Mouse (Mus musculus) gastrocnemius, postnatal 36 days (tissue): ENCODE measurements at regions not wholly inside any gene's neighbourhood (a gene's known extent, or its start where the extent isn't known, plus 50 kb on each side); places are given as distances from the start of the nearest gene placed in this dataset.

Source experiments
- DNase-seq, 2 experiments: peaks; one replicate each; pipeline ENCODE4 v3.0.0; 2022
- intact Hi-C: fragments of 180-260 bp; cut with DNase I; formaldehyde crosslinking; loops from one replicate; pipeline ENCODE4 v1.15.1; 2025

DNA sequence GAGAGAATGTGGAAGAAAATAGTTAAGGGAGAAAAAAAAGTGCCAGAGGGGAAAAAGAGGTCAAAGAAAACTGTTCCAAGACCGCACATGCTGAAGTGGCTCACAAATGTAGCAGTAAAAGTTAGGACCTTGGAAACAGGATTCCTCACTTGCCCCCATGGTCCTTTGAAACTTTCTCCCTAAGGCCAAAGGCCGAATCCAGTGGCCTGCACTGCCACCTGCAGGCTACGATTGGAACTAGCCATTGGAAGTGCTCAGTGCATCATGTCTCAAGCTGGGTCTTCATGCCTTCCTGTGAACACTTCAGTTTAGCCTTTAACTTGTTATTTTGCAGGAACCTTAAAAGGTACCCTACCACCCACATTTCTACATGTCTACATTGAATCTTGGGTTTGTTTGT lies 56.3 kb upstream of the Mctp2 start:
- intact Hi-C loops = loop anchor here (2.0 kb wide), 1 partner anchor 122 kb away; no protein-coding TSS in a partner anchor
- peak; percentile 47 to 56 for DNase-seq

DNA sequence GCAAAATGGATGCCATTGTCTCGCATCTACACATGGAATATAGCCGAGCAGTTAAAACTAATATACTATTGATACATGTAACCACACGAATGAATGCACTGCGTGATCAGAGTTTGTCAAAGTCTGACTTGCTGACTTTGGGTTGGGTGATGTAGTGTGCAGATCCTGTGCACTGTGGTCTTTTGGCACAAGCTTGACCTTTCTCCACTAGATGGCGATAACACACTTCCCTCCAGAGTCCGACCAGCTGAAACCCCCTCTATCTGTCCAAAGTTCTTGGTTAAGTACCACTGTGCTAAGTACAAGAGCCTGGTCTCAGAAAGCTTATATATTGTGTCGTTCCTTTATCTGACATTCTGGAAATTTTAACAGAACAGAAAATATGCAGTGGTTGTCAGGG lies 84.9 kb upstream of the Mctp2 start:
- intact Hi-C loops = no loop called here
- no peak for DNase-seq

DNA sequence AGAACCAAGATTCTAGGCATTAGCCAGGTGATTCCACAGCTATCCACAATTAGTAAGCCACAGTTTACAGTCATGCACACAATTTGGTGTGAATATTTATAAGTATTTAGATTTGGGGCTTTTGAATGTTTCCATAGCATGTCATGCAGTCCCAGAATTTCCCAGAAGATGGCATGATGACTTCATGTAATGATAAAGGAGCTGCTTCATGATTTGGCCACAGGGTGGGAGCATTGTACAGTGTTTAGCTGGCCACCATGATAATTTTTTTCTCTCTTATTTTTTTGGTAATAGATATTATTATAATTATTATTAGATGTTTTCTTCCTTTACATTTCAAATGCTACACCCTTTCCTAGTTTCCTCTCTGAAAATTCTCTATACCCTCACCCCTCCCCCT lies 93.6 kb upstream of the Mctp2 start:
- intact Hi-C loops = loop anchor here (2.0 kb wide), 1 partner anchor 1023 kb away; no protein-coding TSS in a partner anchor
- DNase-seq = peak in 1 of 2 experiments; percentile 6

DNA sequence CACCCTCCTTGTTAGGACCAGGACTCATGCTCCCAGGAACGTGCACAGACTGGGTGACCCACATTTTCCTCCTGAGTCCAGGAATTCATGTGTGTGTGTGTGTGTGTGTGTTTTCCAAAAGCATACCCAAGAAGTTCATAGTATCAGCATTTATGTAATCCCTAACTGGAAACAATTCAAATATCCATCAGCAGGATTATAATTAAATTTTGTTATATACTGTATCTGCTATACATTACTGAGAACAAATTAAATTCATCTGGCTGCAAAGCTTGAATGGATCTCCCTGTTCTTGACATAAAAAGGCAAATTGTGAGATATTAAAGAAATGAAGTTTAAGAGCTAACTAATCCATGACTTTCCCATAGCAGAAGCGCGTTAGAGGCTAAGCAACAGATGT lies 99.7 kb upstream of the Mctp2 start:
- intact Hi-C loops = no loop called here
- no peak for DNase-seq

DNA sequence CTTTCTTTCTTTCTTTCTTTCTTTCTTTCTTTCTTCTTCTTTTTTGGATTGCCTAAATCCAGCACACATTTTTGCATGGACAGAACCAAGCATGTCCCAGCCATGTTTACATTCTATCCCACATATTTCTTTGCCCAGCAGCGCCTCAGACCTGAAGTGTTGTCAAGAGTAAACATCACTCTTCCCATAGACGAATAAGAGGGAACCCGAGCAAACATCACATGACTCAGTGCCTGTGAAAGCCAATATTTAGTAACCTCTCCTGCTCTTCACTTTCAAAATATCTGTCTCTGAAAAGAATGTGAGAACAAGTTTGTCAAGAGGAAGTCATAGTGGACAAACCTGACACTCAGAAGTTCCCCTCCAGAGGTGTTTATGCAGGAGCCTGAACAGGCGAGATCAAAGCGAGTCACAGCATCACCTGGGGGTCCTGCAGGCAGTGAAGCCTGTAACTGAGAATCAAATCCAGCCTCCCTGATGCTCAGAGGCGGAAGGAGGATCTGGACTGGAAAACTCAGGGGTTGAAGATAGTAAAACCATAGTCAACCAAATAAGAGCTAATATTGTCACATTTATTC lies 102.1 kb upstream of the Mctp2 start:
- no peak for DNase-seq
- intact Hi-C loops = no loop called here

DNA sequence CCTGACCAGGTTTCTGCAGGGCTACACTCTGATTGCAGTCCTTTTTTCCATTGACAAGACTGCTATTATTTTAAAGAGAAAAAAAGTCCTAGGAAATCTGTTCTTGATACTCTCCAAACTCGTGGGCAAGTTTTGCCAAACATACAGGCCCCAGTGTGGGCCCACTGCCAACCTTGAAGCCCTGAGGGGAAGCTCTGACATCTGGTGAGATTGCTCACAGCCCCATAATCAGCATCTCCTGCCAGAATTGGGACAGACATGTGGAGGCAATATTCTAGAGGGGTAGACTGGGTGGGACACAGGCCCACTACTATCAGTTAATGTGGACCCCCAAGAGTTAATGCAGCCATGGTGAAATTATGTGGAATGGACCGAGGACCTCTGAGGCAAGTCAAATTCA lies 132.1 kb upstream of the Mctp2 start:
- peak; percentile 50 to 54 for DNase-seq
- intact Hi-C loops = no loop called here

DNA sequence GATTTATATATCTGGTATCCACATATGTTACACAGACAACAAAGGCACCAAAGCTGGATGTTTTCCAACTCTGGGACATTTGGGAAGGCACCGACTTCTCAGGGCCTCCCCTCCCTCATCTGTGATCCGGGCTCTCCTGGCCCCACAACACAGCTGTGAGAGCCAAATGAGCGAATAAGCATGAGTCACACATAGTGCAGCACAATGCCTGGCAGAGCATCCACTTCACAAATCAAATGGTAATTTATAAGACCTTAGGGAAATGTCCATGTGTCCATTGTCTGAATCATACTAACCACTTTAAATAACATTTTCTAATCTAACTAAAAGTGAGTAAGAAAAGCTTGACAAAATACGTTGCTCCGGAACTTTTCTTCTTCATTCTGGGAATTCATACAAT lies 135.6 kb upstream of the Mctp2 start:
- peak in 1 of 2 experiments; percentile 27 for DNase-seq
- intact Hi-C loops = no loop called here

DNA sequence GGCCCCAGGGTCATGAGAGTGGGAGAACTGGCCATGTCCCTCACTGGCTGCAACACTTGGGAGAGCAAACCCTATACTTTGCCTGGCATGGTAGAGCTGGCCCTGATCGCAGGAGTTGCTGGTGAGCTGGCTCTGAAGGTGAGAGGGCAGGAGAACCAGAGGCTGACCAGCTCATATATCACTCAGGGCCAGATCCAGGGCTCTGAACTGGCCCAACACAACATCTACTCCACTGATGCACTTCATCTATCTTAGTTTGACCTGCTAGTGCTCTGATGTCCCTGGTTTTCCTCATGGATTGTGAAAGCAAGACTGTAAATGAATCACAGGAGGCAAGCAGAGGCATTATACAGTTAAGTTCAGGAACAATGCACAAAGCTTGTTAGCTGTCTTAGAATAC lies 137.6 kb upstream of the Mctp2 start:
- DNase-seq = no peak
- intact Hi-C loops = no loop called here

DNA sequence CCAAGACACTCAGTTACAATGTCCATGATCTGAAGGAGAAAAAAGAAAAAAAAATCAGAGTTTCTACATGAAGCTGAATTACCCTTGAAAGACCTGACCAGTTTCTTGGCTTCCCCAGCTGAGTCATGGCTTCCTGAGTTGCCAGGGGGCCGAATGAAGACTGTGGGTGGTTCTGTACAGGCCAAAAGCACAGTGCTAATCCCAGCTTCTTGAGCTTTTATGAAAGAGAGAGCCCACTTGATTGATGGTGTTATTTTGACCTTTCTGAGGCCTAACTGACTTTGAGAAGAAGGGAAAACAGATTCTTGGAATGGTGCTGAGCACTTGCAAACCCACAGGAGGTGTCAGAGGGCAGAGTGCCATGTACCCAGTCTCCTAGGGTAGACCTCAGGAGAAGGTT lies 138.4 kb upstream of the Mctp2 start:
- intact Hi-C loops = no loop called here
- peak in 1 of 2 experiments; percentile 3 for DNase-seq

DNA sequence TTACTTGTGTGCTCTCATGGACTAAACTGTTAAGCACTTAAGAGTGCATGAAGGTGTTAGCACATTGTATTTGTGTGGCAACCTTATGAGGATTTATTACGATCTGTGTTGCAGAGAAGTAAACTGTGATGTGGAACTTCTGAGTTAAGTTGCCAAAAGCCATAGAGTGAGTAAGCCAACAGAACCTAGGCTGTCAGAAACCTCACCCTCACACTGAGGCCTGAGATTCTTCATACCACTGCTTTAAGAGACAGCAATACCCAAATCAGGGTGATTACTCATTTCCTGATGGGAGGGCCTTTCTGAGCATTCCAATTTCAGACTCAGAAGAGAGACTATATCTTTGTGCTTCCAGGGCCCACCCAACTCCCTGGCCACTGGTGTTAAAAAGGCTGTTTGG lies 140.5 kb upstream of the Mctp2 start:
- intact Hi-C loops = no loop called here
- no peak for DNase-seq

DNA sequence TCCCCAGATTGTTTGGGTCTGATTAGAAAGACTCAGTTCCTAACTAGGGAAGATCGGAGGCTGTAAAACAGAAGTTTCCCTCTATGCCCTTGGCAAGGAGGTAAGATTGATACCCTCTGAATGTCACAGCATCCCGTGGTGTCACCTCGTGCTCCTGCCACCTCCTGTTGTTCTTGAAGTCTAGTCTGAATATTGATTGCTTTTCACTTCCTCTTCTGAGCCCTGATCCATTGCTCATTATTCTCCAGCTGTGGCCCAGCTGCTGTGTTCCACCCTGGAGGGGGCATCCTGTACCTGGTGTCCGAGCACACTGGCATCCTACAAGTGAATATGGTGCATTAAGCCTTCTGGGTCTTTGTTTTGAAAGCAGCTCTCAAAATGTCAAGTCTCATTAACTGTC lies 156.6 kb upstream of the Mctp2 start:
- intact Hi-C loops = no loop called here
- DNase-seq = no peak

DNA sequence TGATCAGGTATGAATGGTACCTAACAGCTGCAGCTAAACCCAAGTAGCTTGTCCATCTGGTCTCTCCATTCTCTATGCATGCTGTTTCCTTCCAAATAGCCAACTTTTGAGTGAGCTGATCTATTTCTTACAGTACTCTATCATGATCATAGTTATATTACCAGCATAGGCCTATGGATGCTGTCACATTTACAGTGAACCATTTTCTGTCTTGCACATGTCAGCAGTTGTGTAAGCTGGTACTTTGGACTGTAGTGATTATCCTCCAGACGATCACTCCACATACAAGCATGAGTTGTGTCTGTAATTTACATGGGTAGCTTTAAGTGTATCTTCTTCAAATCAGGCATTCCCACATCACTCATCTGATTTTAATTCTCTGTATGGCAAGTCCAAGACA lies 158.2 kb upstream of the Mctp2 start:
- no peak for DNase-seq
- intact Hi-C loops = no loop called here

DNA sequence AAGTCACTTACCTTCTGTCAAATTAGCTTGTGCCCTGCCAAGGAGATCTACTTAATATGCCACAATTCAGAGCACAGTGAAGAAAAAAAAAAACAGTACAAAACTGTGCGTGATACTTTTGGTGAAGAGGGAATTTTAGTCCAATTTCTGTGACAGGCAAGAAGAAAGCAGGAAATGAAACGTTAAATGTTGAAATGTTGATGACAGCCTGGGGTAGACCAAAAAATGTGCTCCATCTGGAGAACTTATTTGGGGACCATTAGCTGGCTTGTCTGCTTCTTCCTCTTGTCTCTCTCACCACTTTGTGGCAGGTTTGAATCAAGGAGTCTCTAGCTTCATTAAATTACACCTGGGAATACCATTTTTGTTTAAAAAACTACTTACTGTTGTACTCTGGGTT lies 163.3 kb upstream of the Mctp2 start:
- intact Hi-C loops = no loop called here
- DNase-seq = no peak

DNA sequence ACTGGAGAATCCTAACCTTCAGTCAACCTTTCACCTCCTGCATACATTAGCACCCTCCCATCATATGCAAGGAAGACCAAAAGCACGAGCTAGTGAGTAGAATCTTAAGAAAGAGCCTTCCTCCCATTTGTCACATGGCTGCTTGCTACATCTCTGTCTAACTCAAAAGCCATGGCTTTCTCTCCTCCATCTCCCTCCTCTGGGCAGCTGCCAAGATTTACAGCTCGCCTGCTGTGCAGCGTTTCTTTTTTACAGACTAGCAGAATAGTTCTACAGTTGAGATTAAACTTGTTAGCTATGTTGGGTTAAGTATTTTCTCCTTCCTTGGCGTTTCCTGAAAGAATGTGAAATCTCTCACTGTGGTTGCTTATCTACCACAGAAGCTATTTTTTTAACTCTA lies 168.3 kb upstream of the Mctp2 start:
- DNase-seq = no peak
- intact Hi-C loops = no loop called here

DNA sequence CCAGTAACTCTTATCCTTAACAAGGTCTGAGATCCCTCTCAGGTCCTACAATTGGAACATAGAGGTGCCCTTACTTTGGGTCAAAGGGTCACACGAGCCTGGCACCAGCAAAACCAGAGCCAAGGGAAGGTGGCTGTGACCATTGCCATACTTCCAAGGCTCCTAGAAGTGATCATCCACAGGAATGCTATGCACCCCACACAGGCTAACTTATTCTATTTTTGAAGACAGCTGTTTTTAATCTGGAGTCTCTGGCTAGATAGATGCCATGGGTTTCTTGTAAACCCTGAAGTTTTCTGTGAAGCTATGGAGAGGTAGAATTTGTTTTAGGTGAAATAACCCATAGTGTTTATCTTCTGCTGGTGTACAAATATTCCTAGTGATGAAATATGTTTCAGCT lies 172.5 kb upstream of the Mctp2 start:
- no peak for DNase-seq
- intact Hi-C loops = no loop called here

DNA sequence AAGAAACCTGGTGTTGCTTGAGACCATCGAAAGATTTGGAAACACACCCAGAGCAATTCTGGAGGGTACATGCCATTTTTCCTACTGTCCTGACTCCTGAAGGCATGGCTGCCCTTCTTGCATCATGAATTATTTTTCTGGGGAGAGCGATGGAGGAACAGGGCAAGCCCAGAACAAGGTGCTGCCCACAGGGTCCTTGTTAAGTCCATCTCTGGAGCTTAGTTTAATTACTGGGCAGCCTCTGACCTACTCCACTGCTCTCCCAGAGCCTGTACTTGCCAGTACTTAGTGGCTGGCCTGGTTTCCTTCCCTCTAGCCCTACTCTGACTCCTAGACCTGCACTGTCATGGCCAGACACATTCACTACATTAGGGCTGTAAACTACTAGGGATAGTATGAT lies 174.9 kb upstream of the Mctp2 start:
- intact Hi-C loops = no loop called here
- DNase-seq = no peak

DNA sequence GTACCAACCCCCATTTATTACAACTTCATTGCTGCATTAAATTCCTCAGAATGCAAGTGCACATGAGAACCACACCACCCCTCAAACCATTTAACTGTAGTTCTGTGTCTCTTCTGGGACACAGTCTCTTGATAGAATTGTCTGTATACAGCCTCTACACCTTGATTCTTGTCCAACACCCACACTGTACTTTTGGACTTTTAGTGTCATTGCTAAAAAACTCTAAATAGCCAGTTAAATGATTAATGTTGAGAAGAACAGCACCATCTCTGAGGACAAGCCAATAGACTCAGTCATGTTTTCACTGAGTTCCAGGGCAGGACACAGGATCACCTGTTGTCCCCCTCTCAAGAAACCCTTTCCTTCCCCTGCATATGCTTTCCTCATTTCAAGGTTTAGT lies 183.8 kb upstream of the Mctp2 start:
- intact Hi-C loops = no loop called here

DNA sequence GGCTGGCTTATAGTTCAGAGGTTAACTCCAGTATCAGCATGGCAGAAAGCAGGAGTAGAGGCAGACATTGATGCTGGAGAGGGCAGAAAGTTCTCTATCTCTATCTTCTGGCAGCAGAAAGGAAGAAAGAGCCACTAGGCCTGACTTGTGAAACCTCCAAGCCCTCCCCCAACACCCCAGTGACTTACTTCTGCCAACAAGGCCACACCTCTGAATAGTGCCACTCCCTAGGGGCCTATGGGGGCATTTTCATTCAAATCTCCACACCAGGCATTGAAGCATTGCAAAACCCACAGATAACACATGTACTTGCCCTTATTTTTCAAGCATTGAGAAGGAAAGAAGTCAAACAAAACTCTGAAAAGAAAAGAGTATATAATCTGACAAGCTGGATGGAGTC lies 186.9 kb upstream of the Mctp2 start:
- DNase-seq = no peak
- intact Hi-C loops = no loop called here

More for the DNA sequence above, 183.8 kb upstream of the Mctp2 start:
- DNase-seq = no peak

DNA sequence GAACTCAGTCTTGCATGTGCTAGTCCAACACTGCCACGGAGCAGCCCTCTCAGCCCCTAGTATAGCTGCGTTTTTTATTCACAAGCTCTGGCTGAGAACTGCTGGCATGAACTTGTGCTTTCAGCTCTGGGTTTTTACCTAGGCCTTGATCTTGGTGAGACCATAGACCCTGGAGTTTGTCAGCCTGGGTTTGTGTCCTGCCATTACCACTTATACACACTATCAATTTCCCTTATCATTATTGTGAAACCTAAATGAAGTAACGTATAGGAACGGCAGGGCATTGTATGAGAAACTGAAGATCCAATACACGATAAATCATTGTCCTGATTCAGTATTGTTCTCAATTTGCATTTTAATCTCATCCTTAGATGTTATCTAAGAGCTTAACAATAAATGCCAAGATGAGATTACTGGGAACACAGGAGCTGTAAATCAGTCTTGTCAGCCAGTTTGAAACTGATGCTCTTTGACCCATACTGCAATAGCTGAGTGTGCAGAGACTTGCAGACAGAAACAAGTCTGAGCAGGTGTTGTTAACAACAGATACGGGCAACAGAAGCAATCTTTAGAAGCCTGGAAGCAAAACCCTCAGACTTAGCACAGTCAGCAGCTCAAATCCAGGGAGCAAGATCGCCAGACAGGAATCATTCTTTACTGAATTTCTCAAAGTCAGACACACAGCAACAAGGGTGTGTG lies 190.7 kb upstream of the Mctp2 start:
- no peak for DNase-seq
- intact Hi-C loops = no loop called here

DNA sequence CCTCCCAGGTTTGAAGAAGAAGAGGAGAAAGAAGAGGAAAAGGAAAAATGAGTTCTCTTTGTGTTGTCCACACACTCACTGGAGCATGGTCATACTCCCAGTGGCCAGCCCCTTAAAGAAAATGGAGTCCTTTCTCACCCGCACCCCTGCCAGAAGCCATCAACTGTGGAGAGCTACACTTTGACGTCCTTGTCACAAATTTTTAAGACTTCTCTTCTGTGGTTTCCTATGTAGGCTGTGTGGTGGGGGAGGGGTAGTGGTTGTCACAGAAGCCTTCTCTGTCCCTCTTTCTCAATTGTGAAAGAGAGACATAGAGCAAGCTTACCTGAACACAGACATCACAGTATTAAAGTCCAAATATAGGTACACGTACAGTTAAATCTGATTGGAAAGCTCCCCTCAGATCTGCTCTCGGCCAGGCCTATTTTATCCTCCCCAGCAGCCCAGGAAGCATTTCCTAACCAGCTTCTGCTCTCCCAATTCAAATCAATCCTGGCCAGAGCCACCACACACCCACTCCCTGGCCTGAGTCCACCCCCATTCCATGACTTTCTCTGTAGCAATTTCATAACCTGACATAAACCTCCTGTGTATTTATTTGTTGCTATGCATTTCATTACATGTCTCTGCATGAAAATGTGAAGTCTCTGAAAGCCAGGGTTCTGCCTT lies 192.3 kb upstream of the Mctp2 start:
- intact Hi-C loops = no loop called here
- peak in 1 of 2 experiments; percentile 31 for DNase-seq

DNA sequence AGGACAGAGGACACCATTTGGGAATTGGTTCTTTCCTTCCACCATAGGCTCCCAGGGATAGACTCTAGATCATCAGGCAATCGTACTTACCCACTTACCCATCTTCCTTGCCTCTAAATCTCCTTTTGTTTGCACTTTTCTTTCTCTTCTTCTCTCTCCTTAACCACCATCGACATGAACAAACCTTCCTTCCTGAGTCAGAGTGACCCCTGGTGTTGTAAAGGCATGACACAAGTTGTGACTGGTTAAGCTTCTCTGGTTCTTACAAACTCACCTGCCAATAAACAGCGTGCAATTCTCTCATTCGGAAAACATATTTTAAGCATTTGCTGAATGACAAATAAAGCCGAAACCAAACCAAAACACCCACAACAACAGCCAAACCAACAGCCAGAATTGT lies 193.4 kb upstream of the Mctp2 start:
- intact Hi-C loops = no loop called here

DNA sequence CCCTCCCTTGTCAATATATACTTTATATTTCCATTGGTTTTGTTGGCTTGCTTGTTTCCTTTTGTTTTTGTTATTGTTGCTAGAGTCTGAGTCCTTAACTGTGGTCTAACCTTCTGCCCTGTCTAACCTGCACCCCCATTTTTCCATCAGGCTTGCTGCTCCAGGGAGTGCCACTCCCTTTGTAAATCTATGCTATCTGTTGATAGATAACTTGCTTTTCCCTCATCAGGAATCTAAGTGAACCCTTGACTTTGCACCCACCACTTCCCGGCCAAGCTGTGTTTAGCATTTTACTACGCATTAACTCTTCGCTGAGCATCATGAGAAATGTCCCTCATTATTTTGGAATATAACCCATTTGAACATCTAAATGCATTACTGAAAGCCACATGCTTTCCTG lies 193.8 kb upstream of the Mctp2 start:
- DNase-seq = no peak
- intact Hi-C loops = no loop called here

More for the DNA sequence above, 193.4 kb upstream of the Mctp2 start:
- no peak for DNase-seq
